Mouse (Mus musculus) small intestine, adult 2 months (tissue): ENCODE results near the gene Zfp316.

Source experiments
- CTCF ChIP-seq: fragments of 200-500 bp; IDR thresholded peaks from 2 replicates; pipeline ENCODE4 v1.5.1; 2012; ENCODE audit warnings: low read depth, mild to moderate bottlenecking, control low read depth, inconsistent platforms, low read length, moderate library complexity, mixed read lengths; ENCODE audit not compliant: insufficient replicate concordance, insufficient read length; ENCODE audit errors: extremely low read depth
- POLR2A ChIP-seq: fragments of 200-500 bp; IDR thresholded peaks from 2 replicates; pipeline ENCODE4 v1.6.1; 2012; ENCODE audit warnings: low read depth, mild to moderate bottlenecking, control low read depth, inconsistent platforms, low read length, moderate library complexity

- TF ChIP-seq CTCF = no peak
- TF ChIP-seq POLR2A = no peak
Observed at GRCm38 (mm10) chr5:143314183-143314729, 44.4 kb upstream of the Zfp316 start.
